Mouse (Mus musculus): Measurements from ENCODE around the gene Csf1.

Gene Csf1

GRCm38 (mm10) chr3:107759929-107760581 lies at the start of gene Csf1:
Gene Csf1 (minus strand): TSS chr3:107760469.
- peak; percentile 45 for DNase-seq (ENCODE audit: low spot score)

GRCm38 (mm10) chr3:107808013-107808750 lies 47.9 kb upstream of the Csf1 start:
- DNase-seq (ENCODE audit: low spot score): no peak

- no peak for DNase-seq (ENCODE audit: low spot score)
These were observed 47.2 kb upstream of the Csf1 start for GRCm38 (mm10) chr3:107807386-107807974.

GRCm38 (mm10) chr3:107806916-107807315 lies 46.6 kb upstream of the Csf1 start:
- DNase-seq (ENCODE audit: low spot score): no peak

GRCm38 (mm10) chr3:107804799-107805198 lies 44.5 kb upstream of the Csf1 start:
- DNase-seq (ENCODE audit: low spot score): no peak

GRCm38 (mm10) chr3:107802185-107802946 lies 42.1 kb upstream of the Csf1 start:
- DNase-seq (ENCODE audit: low spot score): no peak

GRCm38 (mm10) chr3:107798946-107799345 lies 38.7 kb upstream of the Csf1 start:
- no peak for DNase-seq (ENCODE audit: low spot score)

GRCm38 (mm10) chr3:107796191-107796983 lies 36.1 kb upstream of the Csf1 start:
- DNase-seq (ENCODE audit: low spot score): no peak

- DNase-seq (ENCODE audit: low spot score): no peak
These were observed 34.6 kb upstream of the Csf1 start for GRCm38 (mm10) chr3:107794890-107795289.

- no peak for DNase-seq (ENCODE audit: low spot score)
These were observed 33.3 kb upstream of the Csf1 start for GRCm38 (mm10) chr3:107793300-107794201.

GRCm38 (mm10) chr3:107792736-107793135 lies 32.5 kb upstream of the Csf1 start:
- DNase-seq (ENCODE audit: low spot score): no peak

- no peak for DNase-seq (ENCODE audit: low spot score)
These were observed 30.6 kb upstream of the Csf1 start for GRCm38 (mm10) chr3:107790766-107791303.

GRCm38 (mm10) chr3:107790227-107790626 lies 30.0 kb upstream of the Csf1 start:
- DNase-seq (ENCODE audit: low spot score): no peak

- no peak for DNase-seq (ENCODE audit: low spot score)
These were observed 28.6 kb upstream of the Csf1 start for GRCm38 (mm10) chr3:107788885-107789284.

- DNase-seq (ENCODE audit: low spot score): no peak
These were observed 27.6 kb upstream of the Csf1 start for GRCm38 (mm10) chr3:107787613-107788501.

GRCm38 (mm10) chr3:107786980-107787612 lies 26.8 kb upstream of the Csf1 start:
- no peak for DNase-seq (ENCODE audit: low spot score)

GRCm38 (mm10) chr3:107786344-107786743 lies 26.1 kb upstream of the Csf1 start:
- DNase-seq (ENCODE audit: low spot score): no peak

- no peak for DNase-seq (ENCODE audit: low spot score)
These were observed 25.3 kb upstream of the Csf1 start for GRCm38 (mm10) chr3:107785546-107785945.

GRCm38 (mm10) chr3:107783315-107783714 lies 23.0 kb upstream of the Csf1 start:
- DNase-seq (ENCODE audit: low spot score): no peak
